Mouse (Mus musculus) neural tube, embryonic 15.5 days (tissue): ENCODE measurements around the gene Tspan15. TPM values are rescaled to one million over a fixed set of nuclear protein-coding genes. Genes with fewer than 3 reads are reported as not detected.

ENCODE experiments used
- ATAC-seq: fragments of 200-750 bp; cut with Nextera tagmentation; 2 replicates; pipeline ENCODE4 v1.8.0; 2017; ENCODE audit warnings: mild to moderate bottlenecking, moderate TSS enrichment, moderate library complexity; ENCODE audit not compliant: low FRiP score
- H3K27ac ChIP-seq: fragments of 300-500 bp; sonication (generic); replicated peaks from 2 replicates; pipeline ENCODE4 v1.5.1; 2015; ENCODE audit warnings: mild to moderate bottlenecking, inconsistent platforms
- H3K27me3 ChIP-seq: fragments of 300-500 bp; sonication (generic); replicated peaks from 2 replicates; pipeline ENCODE4 v1.6.1; 2015; ENCODE audit warnings: inconsistent platforms
- H3K36me3 ChIP-seq: fragments of 300-500 bp; sonication (generic); 2 replicates; pipeline ENCODE4 v1.6.1; 2015; ENCODE audit warnings: inconsistent platforms
- H3K4me1 ChIP-seq: fragments of 300-500 bp; sonication (generic); 2 replicates; pipeline ENCODE4 v1.6.1; 2015; ENCODE audit warnings: inconsistent platforms
- H3K4me2 ChIP-seq: fragments of 300-500 bp; sonication (generic); 2 replicates; pipeline ENCODE4 v1.6.1; 2015; ENCODE audit warnings: inconsistent platforms, mild to moderate bottlenecking, moderate library complexity
- H3K4me3 ChIP-seq: fragments of 300-500 bp; sonication (generic); replicated peaks from 2 replicates; pipeline ENCODE4 v1.5.1; 2015; ENCODE audit warnings: mild to moderate bottlenecking, inconsistent platforms
- H3K9ac ChIP-seq: fragments of 300-500 bp; sonication (generic); replicated peaks from 2 replicates; pipeline ENCODE4 v1.6.1; 2015; ENCODE audit warnings: mild to moderate bottlenecking, inconsistent platforms
- H3K9me3 ChIP-seq: fragments of 300-500 bp; sonication (generic); replicated peaks from 2 replicates; pipeline ENCODE4 v1.6.1; 2016; ENCODE audit warnings: inconsistent platforms
- WGBS: fragments of 180-500 bp; shearing (Covaris S2); methylation state at CpG from one replicate; pipeline ENCODE4 v1.1.7; 2015; ENCODE audit warnings: mixed read lengths; 5-methylcytosine and 5-hydroxymethylcytosine counted together
- polyA plus RNA-seq: library from polyadenylated mRNA; unstranded; fragments of >200 nt; fragmentation: Nextera tagmentation; extraction: Ambion mirVana; gene quantifications from 2 replicates; pipeline ENCODE4 v1.2.1, GENCODE M21; 2015

The Tspan15 gene
- polyA plus RNA-seq, 1 experiment from 2014 or later, result 16.6 TPM

DNA sequence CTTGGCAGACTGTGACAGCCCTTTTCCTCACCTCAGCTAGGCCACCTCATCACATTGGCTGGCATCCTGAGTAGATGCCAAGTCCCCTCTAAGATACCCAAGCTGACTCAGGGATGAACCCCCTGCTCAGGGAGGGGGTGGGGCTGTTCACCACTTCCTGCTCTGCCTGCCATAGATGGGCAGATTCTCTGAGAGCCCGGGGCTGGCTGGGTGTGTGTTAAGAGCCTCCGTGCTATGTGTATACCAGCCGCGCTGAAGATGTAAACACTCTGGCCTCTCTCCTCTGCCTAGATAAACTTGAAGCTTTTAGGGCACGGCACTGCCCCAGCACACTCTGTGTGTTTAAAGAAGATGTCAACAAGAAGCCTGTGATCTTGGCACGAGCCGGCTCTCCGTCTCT lies 16.8 kb upstream of the Tspan15 start:
- Histone ChIP-seq H3K4me1 (no peaks in the 10 kb centered on the region; the same call in 1 of the 2 replicates), H3K36me3 (no peaks in the 10 kb centered on the region), H3K9me3 (no peaks in the 10 kb centered on the region), H3K4me2 (no peak overlapping the region), H3K27ac (no peak overlapping the region), H3K4me3 (no peak overlapping the region), H3K27me3 (no peaks in the 10 kb centered on the region), H3K9ac (no peak overlapping the region)
- WGBS, result 80% methylated on average over 8 of the region's 8 CpGs
- ATAC-seq, result no peak

DNA sequence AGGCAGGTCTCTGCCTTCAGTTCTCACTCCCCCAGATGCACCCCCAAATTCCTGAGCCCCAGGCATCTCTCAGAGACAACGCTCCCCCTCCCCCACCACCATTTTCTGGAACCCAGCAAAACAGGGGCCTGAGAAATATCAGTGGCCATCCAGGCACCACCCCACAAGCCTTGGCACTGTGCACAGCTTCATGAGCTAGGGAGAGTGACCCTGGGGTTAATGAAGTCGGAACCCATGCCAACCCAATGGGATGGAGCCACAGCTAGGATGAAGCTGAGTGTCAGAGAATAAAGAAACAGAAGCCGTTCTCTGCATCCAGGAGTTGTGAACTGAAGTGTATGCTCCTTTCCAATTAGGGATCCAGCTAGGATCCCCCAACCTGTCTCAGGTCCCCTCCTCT lies 16.1 kb upstream of the Tspan15 start:
- Histone ChIP-seq H3K9me3 (no peaks in the 10 kb centered on the region), H3K27me3 (no peaks in the 10 kb centered on the region), H3K4me3 (no peak overlapping the region), H3K36me3 (no peaks in the 10 kb centered on the region), H3K9ac (no peak overlapping the region), H3K4me2 (no peak overlapping the region), H3K27ac (no peak overlapping the region), H3K4me1 (no peaks in the 10 kb centered on the region; the same call in 1 of the 2 replicates)
- ATAC-seq, result peak; percentile 63; the same call in 1 of the 2 replicates
- 66% methylated on average over 3 of the region's 3 CpGs for WGBS

DNA sequence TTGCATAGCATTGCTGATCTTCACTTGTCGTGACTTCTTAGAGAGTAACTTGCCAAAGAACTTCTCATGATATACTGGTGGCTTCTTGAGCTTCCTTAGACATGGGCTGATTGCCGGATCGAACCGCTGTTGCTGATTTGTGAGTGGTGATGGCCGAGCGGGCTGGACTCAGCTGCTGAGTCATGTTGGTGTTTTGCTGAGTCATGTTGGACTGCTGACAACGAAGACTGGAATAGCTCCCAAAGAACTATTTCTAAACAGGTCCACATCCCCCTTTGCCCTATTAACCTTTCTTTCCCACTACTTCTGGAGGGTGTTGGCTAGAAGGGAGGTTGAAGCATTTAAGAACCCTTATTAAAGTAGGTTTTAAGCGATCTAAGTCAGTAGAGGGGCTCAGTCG lies 13.0 kb upstream of the Tspan15 start:
- H3K9me3 ChIP-seq, result no peaks in the 10 kb centered on the region
- no peaks in the 10 kb centered on the region for H3K27me3 ChIP-seq
- H3K36me3 ChIP-seq, result no peaks in the 10 kb centered on the region
- no peak overlapping the region for H3K4me2 ChIP-seq
- 92% methylated on average over 9 of the region's 9 CpGs for WGBS
- H3K4me3 ChIP-seq, result no peak overlapping the region
- ATAC-seq, result no peak
- no peak overlapping the region for H3K9ac ChIP-seq
- H3K27ac ChIP-seq, result no peak overlapping the region
- no peaks in the 10 kb centered on the region; the same call in 1 of the 2 replicates for H3K4me1 ChIP-seq

DNA sequence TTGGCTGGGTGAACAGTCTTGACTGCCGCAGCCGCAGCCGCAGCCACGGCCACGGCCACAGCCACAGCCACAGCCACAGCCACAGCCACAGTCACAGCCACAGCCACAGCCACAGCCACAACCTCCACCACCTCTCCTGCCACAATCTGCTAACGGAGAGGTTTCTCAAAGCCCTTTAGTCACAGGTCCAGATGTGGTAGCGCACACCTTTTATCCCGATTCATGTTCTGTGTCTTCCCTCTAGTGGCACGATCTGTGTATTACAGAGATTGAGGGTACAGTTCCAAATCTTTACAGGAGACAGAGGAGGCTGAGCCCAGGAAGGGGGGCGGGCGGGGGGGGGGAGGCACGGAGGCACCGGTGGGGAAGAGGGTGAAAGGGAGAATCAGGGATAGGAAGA lies 11.8 kb upstream of the Tspan15 start:
- H3K9ac ChIP-seq, result no peak overlapping the region
- no peaks in the 10 kb centered on the region for H3K9me3 ChIP-seq
- no peak for ATAC-seq
- no peaks in the 10 kb centered on the region for H3K36me3 ChIP-seq
- H3K27me3 ChIP-seq, result no peaks in the 10 kb centered on the region
- no peaks in the 10 kb centered on the region; the same call in 1 of the 2 replicates for H3K4me1 ChIP-seq
- H3K27ac ChIP-seq, result no peak overlapping the region
- no peak overlapping the region for H3K4me3 ChIP-seq
- no peak overlapping the region for H3K4me2 ChIP-seq
- WGBS, result 53% methylated on average over 13 of the region's 13 CpGs

DNA sequence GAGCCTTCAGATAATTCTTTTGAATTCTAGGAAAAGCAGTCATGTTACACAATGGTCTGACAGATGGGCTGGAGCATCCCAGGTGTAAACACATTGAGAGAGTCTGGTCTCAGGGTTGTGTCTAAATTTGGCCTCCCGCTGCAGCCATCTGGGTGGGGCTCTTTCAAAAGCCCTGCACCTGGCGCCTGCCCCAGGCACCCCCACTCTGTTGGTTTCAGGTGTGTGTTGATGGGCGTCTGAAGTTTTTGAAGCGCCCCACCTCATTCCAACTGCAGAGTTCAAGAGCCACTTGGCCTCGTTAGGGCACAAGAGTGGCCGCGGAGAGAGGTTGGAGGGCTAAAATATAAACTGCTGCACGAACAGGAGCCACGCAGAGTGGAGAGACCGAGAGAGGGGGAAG lies 11.3 kb upstream of the Tspan15 start:
- no peak overlapping the region for H3K4me2 ChIP-seq
- no peaks in the 10 kb centered on the region for H3K9me3 ChIP-seq
- no peak for ATAC-seq
- H3K4me3 ChIP-seq, result no peak overlapping the region
- no peaks in the 10 kb centered on the region for H3K4me1 ChIP-seq
- H3K36me3 ChIP-seq, result no peaks in the 10 kb centered on the region
- no peak overlapping the region for H3K9ac ChIP-seq
- H3K27me3 ChIP-seq, result no peaks in the 10 kb centered on the region
- 83% methylated on average over 10 of the region's 10 CpGs for WGBS
- no peak overlapping the region for H3K27ac ChIP-seq

DNA sequence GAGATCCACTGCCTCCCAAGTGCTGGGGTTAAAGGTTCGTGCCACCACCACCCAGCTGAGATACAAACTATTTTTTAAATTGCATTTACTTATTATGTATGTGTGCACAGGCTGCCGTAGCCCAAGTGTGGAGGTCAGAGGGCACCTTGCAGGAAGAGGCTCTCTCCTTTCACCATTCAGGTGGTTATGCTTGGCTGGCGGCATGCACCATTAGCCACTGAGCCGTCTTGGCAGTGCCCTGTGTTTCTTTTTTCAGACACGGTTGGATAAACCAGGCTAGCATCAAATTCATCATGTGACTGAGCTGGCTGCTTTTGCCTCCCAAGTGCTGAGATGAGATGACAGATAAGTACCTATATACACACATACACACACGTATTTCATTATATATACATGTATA lies 8.2 kb upstream of the Tspan15 start:
- WGBS, result 55% methylated on average over 6 of the region's 6 CpGs
- no peak overlapping the region for H3K27ac ChIP-seq
- no peak for ATAC-seq
- H3K9ac ChIP-seq, result no peak overlapping the region
- H3K36me3 ChIP-seq, result no peaks in the 10 kb centered on the region
- no peak overlapping the region for H3K4me3 ChIP-seq
- H3K27me3 ChIP-seq, result no peaks in the 10 kb centered on the region
- H3K4me1 ChIP-seq, result no peaks in the 10 kb centered on the region
- H3K9me3 ChIP-seq, result no peaks in the 10 kb centered on the region
- no peak overlapping the region for H3K4me2 ChIP-seq

DNA sequence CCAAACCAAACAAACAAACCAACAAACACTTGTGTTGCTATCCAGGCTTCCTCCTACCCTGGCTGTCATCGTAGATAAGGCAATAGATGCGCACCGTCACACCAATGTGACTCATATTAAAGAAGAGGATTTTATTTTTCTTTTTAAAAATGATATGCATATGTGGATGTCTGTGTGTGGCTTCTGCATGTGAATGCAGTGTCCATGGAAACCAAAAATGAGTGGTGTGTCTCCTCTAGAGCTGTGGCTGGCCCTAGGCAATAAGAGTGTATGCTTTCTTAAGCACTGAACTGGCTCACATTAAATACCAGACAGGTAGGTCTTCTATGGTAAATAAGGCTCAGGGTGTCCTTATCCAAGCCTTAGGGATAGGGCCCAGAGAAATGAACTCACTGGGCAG lies 7.6 kb upstream of the Tspan15 start:
- Histone ChIP-seq H3K27me3 (no peaks in the 10 kb centered on the region; the same call in 1 of the 2 replicates), H3K9me3 (no peaks in the 10 kb centered on the region), H3K4me3 (no peak overlapping the region), H3K27ac (no peak overlapping the region), H3K4me2 (no peak overlapping the region), H3K9ac (no peak overlapping the region), H3K4me1 (no peaks in the 10 kb centered on the region), H3K36me3 (no peaks in the 10 kb centered on the region)
- 97% methylated on average over 3 of the region's 3 CpGs for WGBS
- ATAC-seq, result no peak

DNA sequence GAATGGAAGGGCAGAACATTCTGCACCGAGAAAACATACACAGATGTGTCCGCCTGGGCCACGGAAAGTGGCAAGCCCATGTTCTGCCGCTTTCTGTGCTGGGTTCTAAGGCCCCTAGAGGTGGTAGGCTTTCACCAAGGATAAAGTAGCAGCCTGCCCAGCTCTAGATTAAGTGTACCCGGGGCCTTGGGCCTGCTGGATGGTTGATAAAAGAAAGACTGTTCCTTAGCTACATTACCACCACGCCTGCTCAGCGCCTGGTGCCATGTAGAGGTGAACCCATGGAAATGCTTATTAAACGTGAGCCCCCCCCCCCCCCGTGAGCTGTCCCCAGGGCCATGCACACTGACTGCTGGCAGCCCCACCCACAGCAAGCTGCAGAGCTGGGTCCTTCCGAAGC lies 6.2 kb upstream of the Tspan15 start:
- Histone ChIP-seq H3K27ac (no peak overlapping the region), H3K27me3 (peaks cover 6% of the 10 kb centered on the region), H3K4me2 (no peak overlapping the region), H3K9me3 (no peaks in the 10 kb centered on the region), H3K36me3 (no peaks in the 10 kb centered on the region), H3K4me1 (no peaks in the 10 kb centered on the region), H3K9ac (no peak overlapping the region), H3K4me3 (no peak overlapping the region)
- no peak for ATAC-seq
- 85% methylated on average over 10 of the region's 10 CpGs for WGBS

DNA sequence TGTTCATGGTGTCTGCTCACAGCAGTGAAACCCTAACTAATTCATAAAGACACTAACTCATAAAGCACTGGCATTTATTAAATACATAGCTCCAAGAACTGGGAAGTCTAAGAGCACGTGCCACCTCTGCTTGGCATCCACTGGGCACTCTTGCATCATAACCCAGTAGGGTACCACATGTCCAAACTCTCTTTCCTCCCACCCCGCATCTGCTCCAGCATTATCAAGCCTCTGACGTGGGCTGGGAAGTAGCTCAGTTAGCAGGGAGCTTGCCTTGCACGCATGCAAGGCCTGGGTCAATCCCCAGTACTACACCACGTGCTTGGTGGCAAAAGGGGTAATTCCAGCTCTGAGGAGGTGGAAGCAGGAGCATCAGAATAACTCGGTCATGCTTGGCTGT lies 5.1 kb upstream of the Tspan15 start:
- Histone ChIP-seq H3K4me2 (no peak overlapping the region), H3K27me3 (peaks cover 6% of the 10 kb centered on the region), H3K4me3 (no peak overlapping the region), H3K9ac (no peak overlapping the region), H3K4me1 (peaks cover 5% of the 10 kb centered on the region), H3K27ac (no peak overlapping the region), H3K36me3 (no peaks in the 10 kb centered on the region), H3K9me3 (no peaks in the 10 kb centered on the region)
- no peak for ATAC-seq
- WGBS, result 81% methylated on average over 6 of the region's 6 CpGs

DNA sequence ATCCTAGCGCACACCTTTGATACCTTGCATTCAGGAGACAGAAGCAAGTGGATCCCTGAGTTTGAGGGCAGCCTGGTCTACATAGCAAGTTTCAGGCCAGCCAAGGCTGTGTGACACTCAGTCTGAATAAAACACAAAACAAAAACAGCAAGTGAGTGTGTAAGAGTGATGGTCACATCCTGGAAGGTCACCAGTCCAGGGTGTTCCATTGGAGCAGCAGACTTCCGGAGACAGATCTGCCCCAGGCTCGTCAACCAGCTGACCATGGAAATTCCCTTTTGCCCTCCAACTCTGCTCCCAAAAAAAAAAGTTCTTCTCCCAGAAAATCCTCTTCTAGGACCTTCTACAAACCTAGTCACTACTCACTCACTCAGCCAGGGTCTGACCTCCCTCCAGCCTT lies 760 bp upstream of the Tspan15 start:
- no peaks in the 10 kb centered on the region for H3K36me3 ChIP-seq
- H3K4me1 ChIP-seq, result peaks cover 12% of the 10 kb centered on the region
- H3K4me3 ChIP-seq, result no peak overlapping the region
- H3K4me2 ChIP-seq, result peak overlapping the region; percentile 96; the same call in 1 of the 2 replicates
- ATAC-seq, result no peak
- H3K9ac ChIP-seq, result no peak overlapping the region
- peaks cover 17% of the 10 kb centered on the region for H3K27me3 ChIP-seq
- no peaks in the 10 kb centered on the region for H3K9me3 ChIP-seq
- H3K27ac ChIP-seq, result no peak overlapping the region
- 85% methylated on average over 3 of the region's 3 CpGs for WGBS

DNA sequence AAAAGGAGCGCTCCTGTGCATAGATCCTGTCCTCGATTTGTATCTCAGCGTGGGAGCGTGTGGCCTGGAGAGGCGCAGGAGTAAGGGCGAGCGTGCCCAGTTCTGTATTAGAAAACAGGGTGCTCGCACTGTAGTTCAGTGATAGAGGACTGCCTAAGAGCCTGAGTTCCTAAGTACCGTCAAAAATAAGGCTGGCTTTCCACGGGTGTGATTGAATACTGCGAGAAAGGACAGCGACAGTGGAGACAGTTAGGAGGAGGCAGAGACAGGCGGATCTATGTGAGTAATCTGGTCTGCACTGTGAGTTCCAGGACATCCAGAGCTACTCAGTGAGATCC lies 313 bp upstream of the Tspan15 start:
- ATAC-seq, result peak; percentile 60
- H3K4me3 ChIP-seq, result peak overlapping the region; percentile 61
- WGBS, result 2% methylated on average over 13 of the region's 13 CpGs
- H3K9me3 ChIP-seq, result no peaks in the 10 kb centered on the region
- H3K4me2 ChIP-seq, result peak overlapping the region; percentile 96
- peaks cover 17% of the 10 kb centered on the region for H3K27me3 ChIP-seq
- 0 out of 2 replicates have a peak overlapping the region, but pooled peaks have one; percentile 55 for H3K9ac ChIP-seq
- no peak overlapping the region for H3K27ac ChIP-seq
- no peaks in the 10 kb centered on the region for H3K36me3 ChIP-seq
- peaks cover 12% of the 10 kb centered on the region for H3K4me1 ChIP-seq

DNA sequence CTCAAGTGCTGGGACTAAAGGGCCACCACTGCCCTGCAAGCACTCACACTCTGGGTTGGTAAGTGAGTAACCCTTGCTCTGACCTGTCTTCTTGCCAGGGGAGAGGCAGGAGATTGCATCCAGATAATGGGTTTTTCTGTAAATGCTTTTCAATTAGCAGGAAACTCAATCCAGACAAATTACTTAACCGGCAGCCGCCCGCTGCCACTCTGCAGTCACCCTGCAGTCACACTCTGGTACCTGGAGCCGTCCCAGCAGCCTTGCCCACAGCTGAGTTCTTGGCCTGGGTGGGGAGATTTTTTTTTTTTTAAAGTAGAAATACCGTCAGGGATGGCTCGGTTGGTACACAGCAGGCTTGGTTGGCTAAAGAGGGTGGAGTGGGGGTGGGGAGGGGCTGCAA lies 2.9 kb downstream of the Tspan15 start:
- peaks cover 11% of the 10 kb centered on the region for H3K27me3 ChIP-seq
- ATAC-seq, result no peak
- H3K4me3 ChIP-seq, result no peak overlapping the region
- H3K36me3 ChIP-seq, result no peaks in the 10 kb centered on the region
- 61% methylated on average over 6 of the region's 6 CpGs for WGBS
- no peak overlapping the region for H3K9ac ChIP-seq
- no peaks in the 10 kb centered on the region for H3K9me3 ChIP-seq
- no peak overlapping the region for H3K4me2 ChIP-seq
- peaks cover 12% of the 10 kb centered on the region for H3K4me1 ChIP-seq
- no peak overlapping the region for H3K27ac ChIP-seq

DNA sequence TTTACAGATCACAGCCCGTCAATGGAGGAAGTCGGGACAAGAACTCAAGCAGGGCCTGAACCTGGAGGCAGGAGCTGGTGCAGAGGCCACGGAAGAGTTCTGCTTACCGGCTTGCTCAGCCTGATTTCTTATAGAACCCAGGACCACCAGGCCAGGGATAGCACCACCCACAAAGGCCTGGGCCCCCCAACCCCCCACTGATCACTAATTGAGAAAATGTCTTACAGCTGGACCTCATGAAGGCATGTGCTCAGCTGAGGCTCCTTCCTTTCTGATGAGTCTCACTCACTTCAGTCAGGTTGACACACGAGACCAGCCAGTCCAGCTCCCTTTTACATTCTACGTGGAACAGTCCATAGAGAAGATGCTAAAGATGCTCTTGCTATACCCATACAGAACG lies 5.2 kb downstream of the Tspan15 start:
- Histone ChIP-seq H3K9me3 (no peaks in the 10 kb centered on the region), H3K4me2 (no peak overlapping the region), H3K4me1 (peaks cover 7% of the 10 kb centered on the region), H3K27ac (no peak overlapping the region), H3K36me3 (no peaks in the 10 kb centered on the region), H3K27me3 (0 out of 2 replicates have a peak, but pooled peaks cover 11% of the 10 kb centered on the region), H3K9ac (no peak overlapping the region), H3K4me3 (no peak overlapping the region)
- WGBS, result 81% methylated on average over 7 of the region's 7 CpGs
- ATAC-seq, result no peak
